Mouse (Mus musculus) small intestine, adult 2 months (tissue): ENCODE measurements around the gene Larp6. TPM values are rescaled to one million over a fixed set of nuclear protein-coding genes. Genes with fewer than 3 reads are reported as not detected.

ENCODE experiments used
- H3K27ac ChIP-seq: fragments of 200-500 bp; 2 replicates; pipeline ENCODE4 v1.5.1; 2012; ENCODE audit warnings: low read depth, low read length, control low read depth, inconsistent platforms; ENCODE audit not compliant: insufficient read depth
- H3K27me3 ChIP-seq: fragments of 200-500 bp; 2 replicates; pipeline ENCODE4 v1.6.1; 2012; ENCODE audit warnings: mild to moderate bottlenecking, moderate library complexity, low read length, inconsistent platforms; ENCODE audit not compliant: control insufficient read depth, insufficient read depth
- H3K36me3 ChIP-seq: fragments of 200-500 bp; 2 replicates; pipeline ENCODE4 v1.6.1; 2012; ENCODE audit warnings: mild to moderate bottlenecking, low read length, control low read depth, inconsistent platforms; ENCODE audit not compliant: control insufficient read depth, insufficient read depth
- H3K4me1 ChIP-seq: fragments of 200-500 bp; 2 replicates; pipeline ENCODE4 v1.6.1; 2012; ENCODE audit warnings: low read length, inconsistent platforms, mixed read lengths; ENCODE audit not compliant: control insufficient read depth, insufficient read depth, insufficient read length
- H3K4me3 ChIP-seq: fragments of 200-500 bp; 2 replicates; pipeline ENCODE4 v1.5.1; 2012; ENCODE audit warnings: low read depth, mild to moderate bottlenecking, control low read depth, inconsistent platforms, low read length, moderate library complexity
- CTCF ChIP-seq: fragments of 200-500 bp; IDR thresholded peaks from 2 replicates; pipeline ENCODE4 v1.5.1; 2012; ENCODE audit warnings: low read depth, mild to moderate bottlenecking, control low read depth, inconsistent platforms, low read length, moderate library complexity, mixed read lengths; ENCODE audit not compliant: insufficient replicate concordance, insufficient read length; ENCODE audit errors: extremely low read depth
- POLR2A ChIP-seq: fragments of 200-500 bp; IDR thresholded peaks from 2 replicates; pipeline ENCODE4 v1.6.1; 2012; ENCODE audit warnings: low read depth, mild to moderate bottlenecking, control low read depth, inconsistent platforms, low read length, moderate library complexity
- WGBS: fragments of 180-500 bp; shearing (Covaris S2); methylation state at CpG from one replicate; pipeline ENCODE4 v1.1.7; 2018; 5-methylcytosine and 5-hydroxymethylcytosine counted together
- polyA plus RNA-seq: library from polyadenylated mRNA; depleted of rRNA; stranded (reverse); fragments of >200 nt; gene quantifications from 2 replicates; pipeline ENCODE4 v1.2.3, GENCODE M21; 2012; rRNA removed

Larp6 gene
- polyA plus RNA-seq, 1 experiment, result 0.84 TPM

GRCm38 (mm10) chr9:60785069-60785468, 72.3 kb downstream of the Larp6 start:
- Histone ChIP-seq H3K36me3 (no peaks in the 10 kb centered on the region), H3K27me3 (no peaks in the 10 kb centered on the region), H3K4me3 (no peak overlapping the region), H3K4me1 (no peaks in the 10 kb centered on the region), H3K27ac (no peak overlapping the region)
- 58% methylated on average over 4 of the region's 4 CpGs for WGBS
- TF ChIP-seq POLR2A (no peak), CTCF (no peak)

GRCm38 (mm10) chr9:60787517-60788110, 74.8 kb downstream of the Larp6 start:
- Histone ChIP-seq H3K4me1 (no peaks in the 10 kb centered on the region), H3K36me3 (no peaks in the 10 kb centered on the region), H3K27ac (no peak overlapping the region), H3K4me3 (no peak overlapping the region), H3K27me3 (no peaks in the 10 kb centered on the region)
- no peak for TF ChIP-seq CTCF
- TF ChIP-seq POLR2A, result no peak
- 21% methylated on average over 2 of the region's 2 CpGs for WGBS

Other genes starting within 250 kb of the Larp6 start
- gene Thsd4, start 190.9 kb upstream of the Larp6 start, polyA plus RNA-seq, result 8.1 and 9.0 TPM in 2 replicates
- gene Lrrc49, start 24.8 kb upstream of the Larp6 start, polyA plus RNA-seq, result 1.1 and 1.2 TPM in 2 replicates
- 7.9 and 23.3 TPM in 2 replicates for gene Uaca, start 81.6 kb downstream of the Larp6 start, polyA plus RNA-seq